ENCODE assay signal across 8 mouse cellular contexts in the genomic region with DNA sequence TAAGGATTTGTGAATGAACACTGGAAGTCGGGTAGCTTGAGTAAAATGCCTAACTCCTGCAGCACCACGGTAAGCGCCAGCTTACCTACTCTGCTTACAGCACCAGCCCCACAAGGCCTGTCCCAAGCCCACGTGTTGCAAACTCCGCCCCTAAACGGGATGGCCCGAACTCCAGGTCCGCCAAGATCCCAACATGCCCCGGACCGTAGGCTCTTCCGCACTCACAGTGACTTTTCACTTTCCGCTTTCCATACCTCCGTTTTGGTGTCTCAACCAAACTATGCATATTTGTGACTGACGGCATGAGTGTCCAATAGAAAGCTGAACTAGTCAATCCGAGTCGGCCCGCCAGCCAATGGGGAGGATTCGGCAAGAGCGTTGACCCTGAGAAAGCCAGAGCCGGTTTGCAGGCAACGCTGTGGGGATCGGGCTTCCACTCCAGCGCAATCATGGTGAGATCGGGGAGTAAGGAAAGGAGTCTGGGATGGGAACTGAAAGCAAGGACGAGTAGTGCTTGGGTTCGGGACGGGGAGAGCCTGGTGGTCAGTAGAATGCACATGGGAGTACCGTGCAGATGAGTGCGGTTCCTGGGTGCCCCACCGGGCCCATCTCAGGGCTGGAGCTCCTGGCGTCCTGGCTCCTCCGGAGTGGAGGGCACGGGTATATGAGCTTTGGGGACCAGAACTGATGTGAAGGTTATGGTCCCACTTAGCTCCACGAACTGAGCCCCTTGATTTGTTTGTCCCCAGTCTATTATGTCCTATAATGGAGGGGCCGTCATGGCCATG. TPM values are rescaled to one million over a fixed set of nuclear protein-coding genes. Genes with fewer than 3 reads are reported as not detected.
A peak's percentile ranks its signal among the peaks of the same experiment; 100 is the strongest.
DNase-seq lines count a peak whose midpoint lies in the region; ATAC-seq and TF ChIP-seq lines count a peak whose summit lies in the region.

A gene (plus strand): TSS at position 361 of the 788 bp plus-strand sequence.

- peak; percentile 93 for DNase-seq in G1E (ENCODE audit: low spot score)
- peak; percentile 98 to 100 for DNase-seq in cerebellum, adult 18-20 months
- peak; percentile 98 to 99 for DNase-seq in heart, postnatal 36 days
- peak; percentile 99 for DNase-seq in layer of hippocampus, adult 2 months (ENCODE audit: low spot score in 2 of 2)
- DNase-seq in lung, embryonic 14.5 days, result peak; percentile 100
- peak; percentile 99 for DNase-seq in thymus, adult 2 months

- no peak for TF ChIP-seq CTCF in G1E (IDR thresholded peaks at IDR 0.05; ENCODE audit: low read depth, low read length)
- TF ChIP-seq CTCF in layer of hippocampus, adult 2 months (conservative IDR thresholded peaks at IDR 0.05), result no peak
- TF ChIP-seq CTCF in lung, embryonic 14.5 days (IDR thresholded peaks at IDR 0.05; ENCODE audit: low read depth), result no peak
- TF ChIP-seq CTCF in olfactory bulb, adult 2 months (IDR thresholded peaks at IDR 0.05; ENCODE audit: insufficient read depth, low read depth, low read length), result no peak
- TF ChIP-seq CTCF in thymus, adult 2 months (IDR thresholded peaks at IDR 0.05; ENCODE audit: borderline replicate concordance, control insufficient read depth, extremely low read depth, insufficient read depth, low read length, poor library complexity), result no peak

- intact Hi-C loops in heart, postnatal 36 days (cut with DNase I), result loop anchor here (5.0 kb wide), 1 partner anchor 284 kb away; a partner anchor contains a TSS

- H3K9me3 ChIP-seq in G1E (replicated peaks), result peaks cover 15% of the 10 kb centered on the region
- H3K9me3 ChIP-seq in forebrain, embryonic 16.5 days (ENCODE audit: control insufficient read depth, low read length), result no peaks in the 10 kb centered on the region
- no peaks in the 10 kb centered on the region for H3K9me3 ChIP-seq in lung, embryonic 14.5 days (ENCODE audit: low read depth, low read length)

- H3K9ac ChIP-seq in forebrain, embryonic 16.5 days (replicated peaks; ENCODE audit: low read depth, low read length), result peak within 1 kb of the TSS; percentile 81
- peak within 1 kb of the TSS; percentile 70 for H3K9ac ChIP-seq in lung, embryonic 14.5 days

- peak; percentile 94 for ATAC-seq in G1E (ENCODE audit: extremely low read depth, insufficient number of reproducible peaks, low FRiP score, poor library complexity, severe bottlenecking)
- ATAC-seq in forebrain, embryonic 16.5 days, result peak; percentile 87
- peak; percentile 88 for ATAC-seq in lung, embryonic 14.5 days (ENCODE audit: insufficient read depth)

- peaks cover 43% of the 10 kb centered on the region for H3K36me3 ChIP-seq in G1E (replicated peaks)
- peaks cover 18% of the 10 kb centered on the region for H3K36me3 ChIP-seq in forebrain, embryonic 16.5 days (ENCODE audit: control insufficient read depth, insufficient read depth)
- H3K36me3 ChIP-seq in lung, embryonic 14.5 days (ENCODE audit: insufficient read depth), result peaks cover 37% of the 10 kb centered on the region
- peaks cover 13% of the 10 kb centered on the region for H3K36me3 ChIP-seq in thymus, adult 2 months (ENCODE audit: control insufficient read depth, insufficient read depth, low read length)

- H3K4me1 ChIP-seq in G1E (ENCODE audit: insufficient read depth, low read depth, low read length), result peaks cover 66% of the 10 kb centered on the region
- H3K4me1 ChIP-seq in forebrain, embryonic 16.5 days (replicated peaks; ENCODE audit: control insufficient read depth, insufficient read depth, low read length), result peaks cover 26% of the 10 kb centered on the region
- peaks cover 13% of the 10 kb centered on the region for H3K4me1 ChIP-seq in lung, embryonic 14.5 days (ENCODE audit: insufficient read depth)
- H3K4me1 ChIP-seq in olfactory bulb, adult 2 months (ENCODE audit: control insufficient read depth, insufficient read depth, low read length), result peaks cover 24% of the 10 kb centered on the region
- peaks cover 29% of the 10 kb centered on the region for H3K4me1 ChIP-seq in thymus, adult 2 months (replicated peaks; ENCODE audit: control insufficient read depth, insufficient read depth, low read length)

- WGBS in forebrain, embryonic 16.5 days, result under 1% methylated on average over 35 of the region's 35 CpGs
- WGBS in lung, embryonic 14.5 days, result under 1% methylated on average over 35 of the region's 35 CpGs
- WGBS in olfactory bulb, adult 2 months, result under 1% methylated on average over 35 of the region's 35 CpGs
- under 1% methylated on average over 35 of the region's 35 CpGs for WGBS in thymus, adult 2 months

- peak within 1 kb of the TSS; percentile 93 for H3K27ac ChIP-seq in forebrain, embryonic 16.5 days (ENCODE audit: low read length)
- H3K27ac ChIP-seq in layer of hippocampus, adult 2 months, result peak within 1 kb of the TSS; percentile 91
- peak within 1 kb of the TSS; percentile 82 for H3K27ac ChIP-seq in lung, embryonic 14.5 days (ENCODE audit: low read depth)
- H3K27ac ChIP-seq in olfactory bulb, adult 2 months (ENCODE audit: insufficient read depth, low read depth, low read length), result peak within 1 kb of the TSS; percentile 84
- peak within 1 kb of the TSS; percentile 7; the same call in 1 of the 2 replicates for H3K27ac ChIP-seq in thymus, adult 2 months (ENCODE audit: control insufficient read depth, insufficient read depth, low read length)

- H3K4me3 ChIP-seq in G1E (ENCODE audit: low read depth, low read length), result peak within 1 kb of the TSS; percentile 74
- H3K4me3 ChIP-seq in forebrain, embryonic 16.5 days (replicated peaks; ENCODE audit: low read length), result peak within 1 kb of the TSS; percentile 93
- peak within 1 kb of the TSS; percentile 97 for H3K4me3 ChIP-seq in layer of hippocampus, adult 2 months
- peak within 1 kb of the TSS; percentile 93 for H3K4me3 ChIP-seq in lung, embryonic 14.5 days (ENCODE audit: low read depth, low read length)
- peak within 1 kb of the TSS; percentile 79 for H3K4me3 ChIP-seq in olfactory bulb, adult 2 months (ENCODE audit: insufficient read depth, low read depth, low read length)
- H3K4me3 ChIP-seq in thymus, adult 2 months (ENCODE audit: control insufficient read depth, insufficient read depth, low read length), result peak within 1 kb of the TSS; percentile 96

- TF ChIP-seq POLR2A in olfactory bulb, adult 2 months (IDR thresholded peaks at IDR 0.05; ENCODE audit: insufficient read depth, low read depth, low read length), result peak; percentile 53
- peak; percentile 81 for TF ChIP-seq POLR2A in thymus, adult 2 months (IDR thresholded peaks at IDR 0.05; ENCODE audit: control insufficient read depth, extremely low read depth, insufficient read depth, low read length, poor library complexity)

- H3K4me2 ChIP-seq in forebrain, embryonic 16.5 days (ENCODE audit: low read length), result peak within 1 kb of the TSS; percentile 80
- H3K4me2 ChIP-seq in lung, embryonic 14.5 days, result peak within 1 kb of the TSS; percentile 84

- peaks cover 34% of the 10 kb centered on the region for H3K27me3 ChIP-seq in G1E (ENCODE audit: insufficient read depth, low read length)
- no peaks in the 10 kb centered on the region for H3K27me3 ChIP-seq in forebrain, embryonic 16.5 days (replicated peaks; ENCODE audit: control insufficient read depth, insufficient read depth, low read length)
- no peaks in the 10 kb centered on the region for H3K27me3 ChIP-seq in lung, embryonic 14.5 days (ENCODE audit: insufficient read depth, low read length)
- peaks cover 14% of the 10 kb centered on the region; the same call in 1 of the 2 replicates for H3K27me3 ChIP-seq in thymus, adult 2 months (ENCODE audit: control insufficient read depth, insufficient read depth, low read length)

RNA-seq across cellular contexts. Expression of the gene that starts here (rescaled TPM):
- total RNA-seq in G1E (2014; fragmentation: Nextera tagmentation) (49.9 and 78.3 TPM in 2 replicates), G1E (2017) (191 and 258 TPM in 2 replicates)
- 23.7 and 93.4 TPM in 2 replicates for polyA plus RNA-seq in G1E (2012)
- polyA plus RNA-seq in forebrain, embryonic 16.5 days (2015; fragmentation: Nextera tagmentation; extraction: Ambion mirVana), result 403 and 431 TPM in 2 replicates
- total RNA-seq in heart, postnatal 36 days (2021), result 100 to 1,000 TPM; 141 to 151 TPM
- 100 to 1,000 TPM; 128 to 133 TPM for total RNA-seq in layer of hippocampus, adult 2 months (2021)
- 496 and 514 TPM in 2 replicates for polyA plus RNA-seq in lung, embryonic 14.5 days (2014; fragmentation: Nextera tagmentation; extraction: Ambion mirVana)
- not detected in 2 replicates for polyA plus RNA-seq in olfactory bulb, adult 2 months (2012; ENCODE audit: insufficient read depth, insufficient read length, low replicate concordance, missing spikeins)
- polyA plus RNA-seq in thymus, adult 2 months (2012; rRNA removed), result 421 and 477 TPM in 2 replicates

Comparison
In these comparisons a context has a peak if more than half of its experiments do, and no peak if none do; other contexts are left out.
1. Peak in every context shown above with its lines: DNase-seq, ATAC-seq, H3K4me3 ChIP-seq and H3K27ac ChIP-seq.
2. H3K27ac ChIP-seq: peak in every context shown above with its lines; median percentile 93 in forebrain, embryonic 16.5 days; 91 in layer of hippocampus, adult 2 months; 84 in olfactory bulb, adult 2 months; 82 in lung, embryonic 14.5 days; 7 in thymus, adult 2 months.